Mouse (Mus musculus) embryo, embryonic 10.5 days (tissue): ENCODE data around the gene Apom.
"Not testable (repeated sequence)": the region's sequence is repeated elsewhere in the genome, so short reads cannot be mapped to it uniquely, and the experiment has no call there.

Experiments used
- DNase-seq: peaks from one replicate; pipeline ENCODE4 v3.0.0-alpha.2; 2015; ENCODE audit warnings: low spot score

The Apom gene

DNA sequence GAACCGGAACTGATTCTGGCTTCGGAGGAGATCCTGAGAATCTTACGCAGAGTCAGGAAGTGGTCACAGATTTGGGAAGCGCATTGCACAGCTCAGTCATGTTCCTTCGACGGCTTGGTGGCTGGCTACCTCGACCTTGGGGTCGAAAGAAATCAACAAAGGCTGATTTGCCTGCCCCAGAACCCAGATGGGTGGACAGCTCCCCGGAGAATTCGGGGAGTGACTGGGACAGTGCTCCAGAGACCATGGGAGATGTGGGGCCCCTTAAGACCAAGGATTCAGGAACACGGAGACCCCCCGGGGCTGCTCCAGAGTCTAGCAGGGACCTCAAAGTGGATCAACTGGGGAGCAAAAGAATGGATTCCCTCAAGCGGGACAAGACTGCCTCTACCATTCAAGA, 4.8 kb downstream of the Apom start:
- DNase-seq = no peak

GRCm38 (mm10) chr17:35126206-35126611, 5.6 kb downstream of the Apom start, which contains the start of gene D17H6S53E:
Gene D17H6S53E (plus strand): TSS chr17:35126373.
- peak; percentile 82 for DNase-seq

GRCm38 (mm10) chr17:35125578-35125977, 6.3 kb downstream of the Apom start:
- no peak for DNase-seq

GRCm38 (mm10) chr17:35125081-35125480, 6.8 kb downstream of the Apom start:
- no peak for DNase-seq

GRCm38 (mm10) chr17:35124261-35124896, 7.5 kb downstream of the Apom start:
- DNase-seq = not testable (repeated sequence)

DNA sequence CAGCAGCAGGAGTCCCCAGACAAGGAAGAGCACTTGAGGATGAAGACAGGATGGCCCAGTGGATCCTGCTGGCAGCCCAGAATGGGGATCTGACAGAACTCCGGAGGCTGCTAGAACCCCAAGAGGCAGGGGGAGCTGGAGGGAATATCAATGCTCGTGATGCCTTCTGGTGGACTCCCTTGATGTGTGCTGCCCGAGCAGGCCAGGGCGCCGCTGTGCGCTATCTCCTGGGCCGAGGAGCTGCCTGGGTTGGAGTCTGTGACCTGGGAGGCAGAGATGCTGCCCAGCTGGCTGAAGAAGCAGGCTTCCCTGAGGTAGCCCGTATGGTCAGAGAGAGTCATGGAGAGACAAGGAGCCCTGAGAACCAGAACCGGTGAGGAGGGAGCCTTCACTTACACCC, 8.6 kb downstream of the Apom start:
- DNase-seq = not testable (repeated sequence)

GRCm38 (mm10) chr17:35121871-35122303, 10.0 kb downstream of the Apom start, which contains the start of gene Csnk2b:
Gene Csnk2b (minus strand): TSS chr17:35122053.
- peak; percentile 79 for DNase-seq

- DNase-seq = peak; percentile 99
Measured at GRCm38 (mm10) chr17:35121143-35121799, 10.6 kb downstream of the Apom start, which contains the start of gene Gpank1. Gene Gpank1 (plus strand): TSS chr17:35121455.

DNA sequence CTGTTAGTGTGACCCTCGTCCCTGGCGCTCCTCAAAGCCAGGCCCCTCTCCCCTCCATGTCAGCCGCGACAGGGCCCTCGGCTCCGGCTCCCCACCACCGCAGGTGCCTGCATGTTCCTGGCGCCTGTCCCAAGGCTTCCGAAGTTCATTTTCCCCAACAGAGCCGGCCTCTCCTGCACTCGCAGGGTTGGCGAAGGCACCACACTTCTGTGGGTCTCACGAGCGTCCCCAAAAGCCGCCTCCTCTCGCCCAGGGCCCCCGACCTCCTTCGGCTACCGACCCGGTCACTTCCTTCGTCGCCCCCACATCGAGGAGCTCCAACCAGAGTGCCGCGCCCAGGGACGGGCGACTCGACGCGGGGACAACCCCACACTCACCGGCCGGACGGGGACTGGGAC, 11.1 kb downstream of the Apom start:
- DNase-seq = peak; percentile 9

DNA sequence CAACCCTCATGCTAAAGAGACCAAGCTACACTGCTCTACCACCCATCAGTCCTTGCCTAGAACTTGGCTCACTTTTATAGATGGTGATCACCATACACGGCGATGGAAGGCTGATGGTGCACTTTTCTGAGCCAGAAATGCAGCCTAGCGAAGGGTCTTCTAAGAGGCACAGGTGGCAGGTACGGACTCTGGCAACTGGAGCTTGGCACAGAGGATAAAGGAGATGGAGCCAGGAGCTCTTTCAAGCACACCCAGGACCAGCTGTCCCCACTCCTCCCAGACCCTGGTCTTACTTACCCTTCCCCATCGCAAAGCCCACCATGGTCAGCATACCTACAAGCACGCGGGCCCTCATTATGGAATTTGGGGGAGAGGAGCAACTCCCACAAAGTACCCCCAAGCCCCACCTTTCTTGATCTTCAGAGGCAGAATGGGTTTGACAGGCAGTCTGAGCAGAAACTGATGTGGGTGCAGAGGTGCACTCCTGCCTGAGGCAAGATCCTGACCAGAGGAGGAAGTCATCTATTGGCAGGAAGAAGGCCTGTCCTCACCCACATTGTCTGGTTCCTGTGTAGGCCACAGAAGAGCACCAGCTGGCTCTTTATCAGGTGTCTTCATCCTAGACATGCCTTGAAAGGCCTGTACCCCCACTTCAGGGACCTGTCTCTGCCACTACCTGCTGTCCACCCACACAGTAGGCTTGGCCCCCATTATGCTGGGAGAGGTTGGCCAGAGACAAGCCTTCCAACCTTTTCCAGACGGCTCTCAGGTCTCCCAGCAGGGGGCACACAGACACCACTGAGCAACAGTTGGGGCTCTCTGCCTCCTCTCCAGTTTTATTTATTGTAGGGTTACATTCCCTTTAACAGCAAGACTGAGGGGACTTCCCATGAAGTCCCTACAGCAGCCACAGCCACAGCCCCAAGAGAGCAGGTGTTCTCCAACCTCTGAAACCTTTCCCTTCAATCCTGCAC, 16.5 kb downstream of the Apom start, which contains the start of gene Ly6g5b:
Ly6g5b (minus strand) TSS at position 383 of the 974 bp plus-strand sequence.
- DNase-seq = peak; percentile 29

DNA sequence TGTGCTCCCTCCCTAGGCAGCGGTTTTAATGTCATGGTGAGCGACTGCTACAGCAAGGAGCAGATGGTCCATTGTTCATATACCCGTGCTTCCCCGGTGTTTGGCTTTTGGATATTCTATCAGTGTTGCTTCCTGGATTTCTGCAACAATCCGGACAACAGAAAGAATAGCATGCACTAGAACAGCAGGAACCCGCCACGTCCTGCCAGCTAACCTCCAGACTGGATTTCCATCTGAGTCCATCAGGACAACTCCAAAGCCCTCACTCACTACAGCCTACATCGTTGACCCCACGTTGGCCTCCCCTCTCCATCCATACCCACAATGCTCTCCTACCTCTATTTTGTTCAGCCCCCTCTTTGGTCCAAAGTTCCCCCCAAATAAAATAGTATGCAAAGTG, 20.1 kb downstream of the Apom start:
- DNase-seq = no peak

GRCm38 (mm10) chr17:35108097-35108496, 23.8 kb downstream of the Apom start, which contains the start of gene Ly6g5c:
Gene Ly6g5c (plus strand): TSS chr17:35108279.
- DNase-seq = no peak

- no peak for DNase-seq
Measured at GRCm38 (mm10) chr17:35106522-35106921, 25.3 kb downstream of the Apom start.

GRCm38 (mm10) chr17:35105740-35106389, 26.0 kb downstream of the Apom start:
- DNase-seq = peak; percentile 62

DNA sequence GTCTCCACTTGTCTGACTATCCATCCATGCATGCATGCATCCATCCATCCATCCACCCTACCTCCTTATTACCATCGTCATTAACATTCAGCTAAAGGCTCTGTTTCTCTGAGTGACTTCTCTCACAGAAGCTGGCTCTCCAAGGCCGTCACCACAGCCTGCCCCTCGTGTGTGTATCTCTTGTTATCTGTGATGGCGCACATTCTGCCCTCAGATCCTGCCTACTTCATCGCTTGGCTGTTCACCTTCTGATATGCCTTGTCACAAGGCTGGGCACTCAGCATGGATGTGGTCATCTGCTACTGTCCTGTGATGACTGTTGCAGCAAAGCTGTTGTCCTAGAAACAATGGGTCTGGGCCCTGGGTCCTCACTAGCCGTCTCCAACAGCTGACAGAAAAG, 27.1 kb downstream of the Apom start:
- no peak for DNase-seq

- no peak for DNase-seq
Measured at GRCm38 (mm10) chr17:35104079-35104478, 27.8 kb downstream of the Apom start.

- no peak for DNase-seq
Measured at GRCm38 (mm10) chr17:35103221-35103690, 28.6 kb downstream of the Apom start.

DNA sequence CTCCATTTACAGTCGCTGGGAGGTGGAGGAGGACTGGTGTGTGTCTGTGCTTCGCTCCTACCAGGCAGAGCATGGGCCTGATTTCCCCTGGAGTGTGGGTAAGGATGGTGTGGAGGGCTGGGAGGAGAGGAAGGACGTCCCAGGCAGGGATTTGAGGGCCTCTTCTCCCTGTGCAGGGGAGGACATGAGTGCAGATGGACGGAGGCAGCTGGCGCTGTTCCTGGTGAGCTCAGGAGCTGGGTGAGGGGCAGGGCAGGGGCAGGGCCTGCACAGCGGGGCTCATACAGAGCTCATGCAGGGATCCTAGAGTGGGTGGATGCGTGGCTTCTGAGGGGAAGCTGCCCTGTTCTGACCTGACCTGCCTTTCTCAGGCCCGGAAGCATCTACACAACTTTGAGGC, 29.6 kb downstream of the Apom start:
- DNase-seq = no peak

DNA sequence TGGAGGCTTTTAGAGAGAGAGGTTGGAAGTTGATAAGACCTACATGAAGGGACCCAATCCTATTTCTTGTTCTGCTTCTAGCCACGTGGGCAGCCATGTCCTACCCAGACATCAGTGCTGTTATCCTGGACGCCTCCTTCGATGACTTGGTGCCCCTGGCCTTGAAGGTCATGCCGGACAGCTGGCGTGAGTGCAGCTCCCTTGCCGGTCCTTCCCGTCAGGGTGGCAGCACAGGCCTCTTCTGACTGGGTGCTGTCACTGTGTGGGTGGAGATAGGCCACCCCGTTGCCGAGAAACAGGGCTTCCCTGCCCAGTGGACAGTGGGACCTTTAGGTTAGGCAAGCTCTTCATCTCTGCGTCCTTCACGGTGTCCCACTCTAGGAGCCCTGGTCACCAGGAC, 30.7 kb downstream of the Apom start:
- no peak for DNase-seq

DNA sequence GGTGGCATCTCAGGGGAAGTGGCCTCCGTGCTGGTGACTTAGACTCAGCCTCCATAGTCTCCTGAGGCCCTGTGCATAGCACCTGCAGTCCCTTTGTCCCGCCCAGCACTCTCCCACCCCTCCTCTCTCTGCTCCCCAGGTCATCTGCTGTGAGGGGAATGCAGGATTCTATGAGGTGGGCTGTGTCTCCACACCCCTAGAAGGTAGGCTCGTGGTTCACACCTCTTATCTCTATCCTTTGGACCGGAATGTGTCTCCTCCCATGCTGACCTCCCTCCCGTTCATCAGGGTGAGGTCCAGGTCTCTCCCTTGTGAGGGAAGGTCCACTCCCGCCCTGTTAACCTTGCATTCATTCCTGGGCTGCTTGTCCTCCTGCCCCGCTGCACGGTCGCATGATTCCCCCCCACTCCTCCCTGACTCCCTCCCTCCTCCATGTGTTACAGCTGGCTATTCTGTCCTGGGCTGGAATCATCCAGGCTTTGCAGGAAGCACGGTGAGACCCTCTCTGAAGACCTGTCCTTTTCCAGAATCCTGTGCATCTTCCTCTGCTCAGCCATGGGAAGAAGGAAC, 31.6 kb downstream of the Apom start:
- no peak for DNase-seq

GRCm38 (mm10) chr17:35097164-35097655, 34.6 kb downstream of the Apom start:
- DNase-seq = no peak
